Mouse (Mus musculus) urinary bladder, postnatal 25 days (tissue): Measurements from ENCODE around the gene Scrg1.
"Not testable (repeated sequence)": the region's sequence is repeated elsewhere in the genome, so short reads cannot be mapped to it uniquely, and the experiment has no call there.

ENCODE experiments used
- DNase-seq: peaks from one replicate; pipeline ENCODE4 v3.0.0; 2022; ENCODE audit warnings: low spot score

Scrg1 gene

GRCm38 (mm10) chr8:57510791-57511315, 55.1 kb downstream of the Scrg1 start:
- DNase-seq, result peak; percentile 26

- peak; percentile 98 for DNase-seq
Measured at GRCm38 (mm10) chr8:57511316-57512118, 55.8 kb downstream of the Scrg1 start, which contains the start of gene Hmgb2. Gene Hmgb2 (plus strand): TSS chr8:57511907.

GRCm38 (mm10) chr8:57512141-57513056, 56.7 kb downstream of the Scrg1 start:
- DNase-seq, result no peak

GRCm38 (mm10) chr8:57513178-57513661, 57.5 kb downstream of the Scrg1 start:
- not testable (repeated sequence) for DNase-seq

- not testable (repeated sequence) for DNase-seq
Measured at GRCm38 (mm10) chr8:57516685-57517084, 61.0 kb downstream of the Scrg1 start.

DNA sequence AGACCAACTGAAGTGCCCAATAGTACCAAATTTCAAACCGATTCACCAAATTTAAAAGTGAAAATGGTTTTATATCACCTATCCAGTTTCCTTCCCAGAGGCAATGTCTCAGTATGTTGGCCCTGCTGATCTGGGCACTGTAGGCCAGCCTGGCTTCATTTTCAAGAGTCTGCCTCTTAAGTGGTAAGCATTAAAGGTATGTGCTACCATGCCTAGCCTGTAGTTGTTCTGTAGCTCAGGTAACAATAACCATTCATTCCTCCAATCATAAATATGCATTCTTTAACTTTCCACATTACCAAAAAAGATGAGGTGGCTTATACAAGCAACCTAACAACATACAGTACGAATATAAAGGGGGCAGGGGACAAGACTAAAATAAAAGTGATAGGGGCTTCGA, 62.0 kb downstream of the Scrg1 start:
- no peak for DNase-seq

- no peak for DNase-seq
Measured at GRCm38 (mm10) chr8:57520186-57520786, 64.6 kb downstream of the Scrg1 start.
